Mouse (Mus musculus): ENCODE data around the gene Cntn5. TPM values are rescaled to one million over a fixed set of nuclear protein-coding genes. Genes with fewer than 3 reads are reported as not detected.

Gene Cntn5
- polyA plus RNA-seq, 1 experiment = not detected

DNA sequence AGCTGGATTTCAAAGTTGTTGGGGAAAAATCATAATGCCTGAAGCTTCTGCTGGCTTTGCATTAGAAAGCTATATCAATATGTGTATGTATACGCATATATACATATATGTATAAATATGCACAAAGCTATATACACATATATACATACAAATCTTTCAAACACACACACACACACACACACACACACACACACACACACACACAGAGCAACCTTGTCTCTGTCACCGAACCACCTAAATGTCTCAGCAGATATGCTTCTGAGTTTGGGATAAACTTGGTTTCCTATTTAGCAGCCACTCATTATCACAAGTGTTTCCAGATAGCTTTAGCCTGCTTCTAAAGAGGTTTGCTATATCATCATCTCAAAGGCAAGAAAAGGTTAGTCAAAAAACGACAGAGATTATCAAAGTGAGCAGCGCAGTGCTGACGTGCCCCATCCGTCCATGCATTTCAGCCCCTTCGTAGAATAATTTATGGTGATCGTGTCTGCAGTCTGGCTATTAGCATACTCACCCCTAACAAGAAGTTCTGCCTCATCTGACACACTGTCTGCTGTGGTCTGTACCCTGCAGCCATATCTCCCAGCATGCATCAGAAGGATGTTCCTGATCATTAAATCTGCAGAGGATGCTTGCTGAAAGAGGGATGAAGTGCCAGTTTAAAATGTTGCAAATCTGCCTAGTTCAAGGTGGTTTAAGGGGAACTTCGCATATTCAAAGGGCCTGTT lies 1123.3 kb downstream of the Cntn5 start:
- DNase-seq (ENCODE audit: low read depth in 1 of 2, low spot score in 2 of 2) = no peak
- Histone ChIP-seq H3K4me3 (ENCODE audit: extremely low read depth, insufficient read depth, insufficient read length) (no peak overlapping the region), H3K4me1 (ENCODE audit: control insufficient read depth, insufficient read depth, insufficient read length) (no peaks in the 10 kb centered on the region), H3K27me3 (ENCODE audit: control insufficient read depth, insufficient read depth, low read length) (no peaks in the 10 kb centered on the region), H3K27ac (ENCODE audit: insufficient read depth, low read length) (no peak overlapping the region), H3K36me3 (ENCODE audit: control insufficient read depth, insufficient read depth, low read length) (no peaks in the 10 kb centered on the region)
- 84% methylated on average over 9 of the region's 9 CpGs for WGBS
- TF ChIP-seq CTCF (IDR thresholded peaks at IDR 0.05; ENCODE audit: extremely low read depth, insufficient read depth, insufficient read length, insufficient replicate concordance) = no peak
- TF ChIP-seq POLR2A (IDR thresholded peaks at IDR 0.05; ENCODE audit: low read depth, low read length) = no peak

- Histone ChIP-seq H3K4me3 (ENCODE audit: extremely low read depth, insufficient read depth, insufficient read length) (no peak overlapping the region), H3K36me3 (ENCODE audit: control insufficient read depth, insufficient read depth, low read length) (no peaks in the 10 kb centered on the region), H3K4me1 (ENCODE audit: control insufficient read depth, insufficient read depth, insufficient read length) (no peaks in the 10 kb centered on the region), H3K27ac (ENCODE audit: insufficient read depth, low read length) (no peak overlapping the region), H3K27me3 (ENCODE audit: control insufficient read depth, insufficient read depth, low read length) (no peaks in the 10 kb centered on the region)
- DNase-seq (ENCODE audit: low read depth in 1 of 2, low spot score in 2 of 2) = no peak
- TF ChIP-seq POLR2A (IDR thresholded peaks at IDR 0.05; ENCODE audit: low read depth, low read length) (no peak), CTCF (IDR thresholded peaks at IDR 0.05; ENCODE audit: extremely low read depth, insufficient read depth, insufficient read length, insufficient replicate concordance) (no peak)
- 71% methylated on average over 3 of the region's 3 CpGs for WGBS
These were observed 1124.9 kb downstream of the Cntn5 start for GRCm38 (mm10) chr9:9779646-9780045.

DNA sequence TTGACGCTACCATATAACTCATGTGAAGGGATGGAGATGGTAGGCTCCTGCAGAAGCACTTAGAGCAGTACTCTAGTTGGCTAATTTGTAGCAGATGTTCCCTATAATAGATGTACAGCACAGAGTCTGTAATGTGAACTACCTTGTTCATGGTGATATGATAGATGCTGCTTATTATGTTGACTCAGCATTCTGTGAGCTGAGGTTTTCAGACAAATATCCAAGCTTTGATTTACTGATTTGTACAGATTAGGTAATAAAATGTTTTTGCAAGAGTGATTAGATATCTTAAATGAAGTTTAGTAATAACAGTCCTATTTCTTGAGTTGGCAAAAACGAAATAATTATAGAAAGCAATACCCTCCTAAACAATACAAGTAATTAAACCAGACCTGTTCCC lies 1133.8 kb downstream of the Cntn5 start:
- Histone ChIP-seq H3K27me3 (ENCODE audit: control insufficient read depth, insufficient read depth, low read length) (no peaks in the 10 kb centered on the region), H3K36me3 (ENCODE audit: control insufficient read depth, insufficient read depth, low read length) (no peaks in the 10 kb centered on the region), H3K27ac (ENCODE audit: insufficient read depth, low read length) (no peak overlapping the region), H3K4me3 (ENCODE audit: extremely low read depth, insufficient read depth, insufficient read length) (no peak overlapping the region), H3K4me1 (ENCODE audit: control insufficient read depth, insufficient read depth, insufficient read length) (no peaks in the 10 kb centered on the region)
- DNase-seq (ENCODE audit: low read depth in 1 of 2, low spot score in 2 of 2) = no peak
- TF ChIP-seq CTCF (IDR thresholded peaks at IDR 0.05; ENCODE audit: extremely low read depth, insufficient read depth, insufficient read length, insufficient replicate concordance) (no peak), POLR2A (IDR thresholded peaks at IDR 0.05; ENCODE audit: low read depth, low read length) (no peak)
- WGBS = 76% methylated on average over 2 of the region's 2 CpGs

- Histone ChIP-seq H3K27ac (ENCODE audit: insufficient read depth, low read length) (no peak overlapping the region), H3K4me3 (ENCODE audit: extremely low read depth, insufficient read depth, insufficient read length) (no peak overlapping the region), H3K36me3 (ENCODE audit: control insufficient read depth, insufficient read depth, low read length) (no peaks in the 10 kb centered on the region), H3K4me1 (ENCODE audit: control insufficient read depth, insufficient read depth, insufficient read length) (no peaks in the 10 kb centered on the region), H3K27me3 (ENCODE audit: control insufficient read depth, insufficient read depth, low read length) (no peaks in the 10 kb centered on the region)
- TF ChIP-seq POLR2A (IDR thresholded peaks at IDR 0.05; ENCODE audit: low read depth, low read length) = no peak
- no peak for TF ChIP-seq CTCF (IDR thresholded peaks at IDR 0.05; ENCODE audit: extremely low read depth, insufficient read depth, insufficient read length, insufficient replicate concordance)
- no peak for DNase-seq (ENCODE audit: low read depth in 1 of 2, low spot score in 2 of 2)
These were observed 1134.9 kb downstream of the Cntn5 start for GRCm38 (mm10) chr9:9769659-9770058.

DNA sequence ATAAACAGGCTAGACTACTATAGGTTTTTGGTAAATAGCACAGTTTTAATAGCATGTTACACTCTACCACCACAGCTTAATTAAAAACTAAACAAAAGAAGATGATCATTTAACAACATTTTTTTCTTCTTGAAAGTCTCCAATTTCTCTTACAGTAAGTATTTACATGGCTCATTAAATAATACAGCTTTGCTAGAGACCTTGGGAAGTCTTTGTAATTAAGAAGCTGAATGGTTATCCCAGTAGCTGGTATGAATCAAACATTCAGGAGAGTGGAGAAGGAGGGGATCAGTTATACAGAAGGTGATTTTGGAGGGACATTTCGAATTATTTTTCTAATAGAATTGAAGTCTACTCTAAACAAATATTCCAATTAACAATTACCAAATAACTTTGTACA lies 1186.4 kb downstream of the Cntn5 start:
- DNase-seq (ENCODE audit: low read depth in 1 of 2, low spot score in 2 of 2) = no peak
- H3K27ac ChIP-seq (ENCODE audit: insufficient read depth, low read length) = no peak overlapping the region
- 67% methylated on average over 1 of the region's 1 CpGs for WGBS
- H3K4me1 ChIP-seq (ENCODE audit: control insufficient read depth, insufficient read depth, insufficient read length) = no peaks in the 10 kb centered on the region
- no peaks in the 10 kb centered on the region for H3K36me3 ChIP-seq (ENCODE audit: control insufficient read depth, insufficient read depth, low read length)
- H3K4me3 ChIP-seq (ENCODE audit: extremely low read depth, insufficient read depth, insufficient read length) = no peak overlapping the region
- H3K27me3 ChIP-seq (ENCODE audit: control insufficient read depth, insufficient read depth, low read length) = no peaks in the 10 kb centered on the region
- TF ChIP-seq CTCF (IDR thresholded peaks at IDR 0.05; ENCODE audit: extremely low read depth, insufficient read depth, insufficient read length, insufficient replicate concordance) (no peak), POLR2A (IDR thresholded peaks at IDR 0.05; ENCODE audit: low read depth, low read length) (no peak)

DNA sequence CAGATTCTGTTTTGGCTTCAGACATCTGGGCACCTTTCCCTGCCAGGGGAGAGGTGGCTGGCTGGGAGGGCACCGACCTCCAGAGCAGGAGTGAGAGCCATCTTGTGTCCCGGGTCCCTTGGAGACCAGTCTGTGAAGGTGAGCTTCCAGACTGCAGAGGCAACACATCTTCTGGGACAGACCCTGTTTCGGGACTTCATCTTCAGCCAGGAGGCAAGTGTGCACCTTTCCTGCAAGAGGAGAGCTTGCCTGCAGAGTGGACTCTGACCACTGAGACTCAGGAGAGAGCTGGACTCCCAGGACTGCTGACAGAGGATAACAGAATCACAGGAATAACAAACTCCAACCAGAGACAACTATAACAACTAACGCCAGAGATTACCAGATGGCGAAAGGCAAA lies 1195.9 kb downstream of the Cntn5 start:
- no peaks in the 10 kb centered on the region for H3K27me3 ChIP-seq (ENCODE audit: control insufficient read depth, insufficient read depth, low read length)
- TF ChIP-seq CTCF (IDR thresholded peaks at IDR 0.05; ENCODE audit: extremely low read depth, insufficient read depth, insufficient read length, insufficient replicate concordance) (no peak), POLR2A (IDR thresholded peaks at IDR 0.05; ENCODE audit: low read depth, low read length) (no peak)
- 82% methylated on average over 5 of the region's 5 CpGs for WGBS
- H3K4me3 ChIP-seq (ENCODE audit: extremely low read depth, insufficient read depth, insufficient read length) = no peak overlapping the region
- H3K4me1 ChIP-seq (ENCODE audit: control insufficient read depth, insufficient read depth, insufficient read length) = no peaks in the 10 kb centered on the region
- H3K27ac ChIP-seq (ENCODE audit: insufficient read depth, low read length) = no peak overlapping the region
- H3K36me3 ChIP-seq (ENCODE audit: control insufficient read depth, insufficient read depth, low read length) = no peaks in the 10 kb centered on the region
- DNase-seq (ENCODE audit: low read depth in 1 of 2, low spot score in 2 of 2) = no peak

GRCm38 (mm10) chr9:9707766-9708165 lies 1196.8 kb downstream of the Cntn5 start:
- TF ChIP-seq POLR2A (IDR thresholded peaks at IDR 0.05; ENCODE audit: low read depth, low read length) (no peak), CTCF (IDR thresholded peaks at IDR 0.05; ENCODE audit: extremely low read depth, insufficient read depth, insufficient read length, insufficient replicate concordance) (no peak)
- Histone ChIP-seq H3K4me1 (ENCODE audit: control insufficient read depth, insufficient read depth, insufficient read length) (no peaks in the 10 kb centered on the region), H3K27ac (ENCODE audit: insufficient read depth, low read length) (no peak overlapping the region), H3K4me3 (ENCODE audit: extremely low read depth, insufficient read depth, insufficient read length) (no peak overlapping the region), H3K27me3 (ENCODE audit: control insufficient read depth, insufficient read depth, low read length) (no peaks in the 10 kb centered on the region), H3K36me3 (ENCODE audit: control insufficient read depth, insufficient read depth, low read length) (no peaks in the 10 kb centered on the region)
- no peak for DNase-seq (ENCODE audit: low read depth in 1 of 2, low spot score in 2 of 2)

Measured in spleen, adult 2 months (tissue).